Mouse (Mus musculus) brain, embryonic 14.5 days (tissue): Measurements from ENCODE around the gene Nkapl. TPM values are rescaled to one million over a fixed set of nuclear protein-coding genes. Genes with fewer than 3 reads are reported as not detected.

Experiments used
- DNase-seq: peaks from one replicate; pipeline ENCODE4 v3.0.0-alpha.2; 2011; ENCODE audit warnings: low read depth
- CTCF ChIP-seq: fragments of 200-500 bp; IDR thresholded peaks from 2 replicates; pipeline ENCODE4 v1.5.1; 2012; ENCODE audit warnings: inconsistent platforms, mild to moderate bottlenecking, moderate library complexity, borderline replicate concordance; ENCODE audit not compliant: insufficient read depth, insufficient read length; ENCODE audit errors: extremely low read depth
- POLR2A ChIP-seq: fragments of 200-500 bp; IDR thresholded peaks from 2 replicates; pipeline ENCODE4 v1.6.1; 2012; ENCODE audit warnings: mild to moderate bottlenecking, inconsistent platforms, borderline replicate concordance; ENCODE audit not compliant: poor library complexity, insufficient read depth, insufficient read length, severe bottlenecking; ENCODE audit errors: extremely low read depth
- polyA plus RNA-seq: library from polyadenylated mRNA; depleted of rRNA; stranded (reverse); fragments of >200 nt; gene quantifications from 2 replicates; pipeline ENCODE4 v1.2.3, GENCODE M21; 2012

Gene Nkapl
- polyA plus RNA-seq, 1 experiment, result 1.2 TPM

- no peak for DNase-seq
- TF ChIP-seq POLR2A (no peak), CTCF (no peak)
These were observed 12.0 kb downstream of the Nkapl start for GRCm38 (mm10) chr13:21456347-21456746.

- TF ChIP-seq CTCF (no peak), POLR2A (no peak)
- DNase-seq, result no peak
These were observed 14.2 kb downstream of the Nkapl start for GRCm38 (mm10) chr13:21454133-21454532.

GRCm38 (mm10) chr13:21453449-21453848, 14.9 kb downstream of the Nkapl start, which contains the start of gene Zscan26:
Gene Zscan26 (minus strand): TSS chr13:21453730.
- TF ChIP-seq POLR2A (peak; percentile 8; the same call in 1 of the 2 replicates), CTCF (no peak)
- peak; percentile 94 for DNase-seq

DNA sequence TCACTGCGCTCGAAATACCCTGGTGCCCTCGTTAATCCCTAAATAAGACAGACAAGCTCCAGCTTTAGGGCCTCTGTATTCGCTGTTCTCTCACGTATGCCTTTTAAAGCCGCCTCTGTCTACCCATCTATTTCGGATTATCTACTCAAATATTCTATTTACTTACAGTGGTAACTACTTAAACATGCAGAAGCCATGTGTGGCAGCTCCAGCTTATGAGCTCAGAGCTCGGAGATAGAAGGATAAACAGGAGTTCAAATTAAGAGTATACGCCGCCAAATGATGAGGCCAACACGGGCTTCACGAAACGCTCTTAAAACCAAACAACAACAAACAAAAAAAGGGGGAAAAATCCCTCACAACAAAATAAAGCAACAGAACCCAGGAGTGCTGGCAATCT, 15.3 kb downstream of the Nkapl start:
- no peak for TF ChIP-seq CTCF
- no peak for TF ChIP-seq POLR2A
- no peak for DNase-seq

DNA sequence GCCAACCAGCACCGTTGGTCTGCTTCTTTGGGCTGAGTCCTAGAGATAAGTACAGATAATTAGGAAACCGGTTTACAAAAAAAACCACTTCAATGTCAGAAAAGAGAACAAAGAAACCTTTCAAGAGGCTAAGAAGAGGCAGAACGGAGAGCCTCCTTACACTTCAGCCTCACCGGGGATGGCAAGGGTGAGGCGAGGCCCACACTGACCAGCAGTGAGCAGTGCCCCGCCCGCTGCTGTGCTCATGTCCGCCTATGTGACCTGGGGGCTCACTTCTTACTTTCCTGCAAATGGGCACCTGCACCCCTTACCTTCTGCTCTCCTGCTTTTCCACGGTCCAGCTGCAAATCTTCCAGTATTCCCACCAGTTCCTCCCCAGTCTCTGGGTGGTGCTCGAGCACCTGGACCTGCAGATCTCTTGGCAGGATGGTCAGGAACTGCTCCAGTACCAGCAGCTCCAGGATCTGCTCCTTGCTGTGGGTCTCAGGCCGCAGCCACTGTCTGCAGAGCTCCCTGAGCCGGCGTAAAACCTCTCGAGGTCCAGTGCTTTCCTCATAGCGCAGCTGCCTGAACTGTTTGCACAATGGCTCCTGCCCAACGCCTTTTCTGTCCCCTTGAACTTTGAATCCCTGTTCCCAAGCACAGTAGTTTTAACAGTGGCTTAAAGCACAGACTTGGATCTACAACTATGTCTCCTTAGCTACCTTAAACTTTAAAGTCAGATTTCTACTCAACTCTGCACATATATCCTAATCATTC, 20.3 kb downstream of the Nkapl start:
- no peak for TF ChIP-seq CTCF
- TF ChIP-seq POLR2A, result no peak
- no peak for DNase-seq

- DNase-seq, result no peak
- TF ChIP-seq POLR2A (no peak), CTCF (no peak)
These were observed 21.5 kb downstream of the Nkapl start for GRCm38 (mm10) chr13:21446796-21447195.

- no peak for TF ChIP-seq POLR2A
- no peak for DNase-seq
These were observed 27.1 kb downstream of the Nkapl start for GRCm38 (mm10) chr13:21441207-21441572.

DNA sequence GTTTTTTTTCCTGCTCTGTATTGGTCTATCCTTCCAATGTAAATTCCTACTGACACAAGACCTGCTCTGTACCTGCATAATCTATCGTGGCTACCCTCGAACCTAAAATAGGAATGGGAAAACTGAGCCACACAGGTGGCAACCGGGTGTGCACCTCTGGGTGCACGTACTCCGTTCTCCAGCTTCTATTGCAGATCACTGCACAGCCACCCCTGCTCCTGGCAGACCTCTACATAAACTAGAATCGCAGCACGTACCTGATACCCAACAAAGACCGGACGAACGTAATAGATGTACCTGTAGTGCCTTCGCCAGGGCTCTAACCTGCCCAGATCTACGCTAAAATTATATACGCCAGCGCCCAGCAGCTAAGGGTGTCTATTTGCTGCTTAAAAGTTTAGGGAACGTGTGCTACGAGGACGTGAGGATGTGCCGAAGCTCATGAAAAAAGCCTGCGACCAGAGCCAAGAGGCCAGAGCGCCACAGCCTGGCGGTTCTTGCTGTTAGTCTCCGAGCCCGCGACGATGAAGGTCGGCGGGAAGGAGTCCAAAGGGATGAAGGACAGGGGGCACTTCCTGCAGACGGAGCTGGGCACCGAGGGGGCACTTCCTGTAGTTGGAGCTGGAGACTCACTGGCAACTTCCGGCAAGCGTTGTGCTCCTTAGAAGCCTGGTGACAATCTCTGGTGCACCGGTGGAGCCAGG, 27.7 kb downstream of the Nkapl start, which contains the start of gene Pgbd1:
Gene Pgbd1 (minus strand): TSS at position 556 of the 704 bp plus-strand sequence.
- peak; percentile 96 for DNase-seq
- TF ChIP-seq CTCF (peak; percentile 31; the same call in 1 of the 2 replicates), POLR2A (peak; percentile 32; the same call in 1 of the 2 replicates)

GRCm38 (mm10) chr13:21435476-21435875, 32.8 kb downstream of the Nkapl start:
- no peak for DNase-seq
- TF ChIP-seq CTCF, result no peak

DNA sequence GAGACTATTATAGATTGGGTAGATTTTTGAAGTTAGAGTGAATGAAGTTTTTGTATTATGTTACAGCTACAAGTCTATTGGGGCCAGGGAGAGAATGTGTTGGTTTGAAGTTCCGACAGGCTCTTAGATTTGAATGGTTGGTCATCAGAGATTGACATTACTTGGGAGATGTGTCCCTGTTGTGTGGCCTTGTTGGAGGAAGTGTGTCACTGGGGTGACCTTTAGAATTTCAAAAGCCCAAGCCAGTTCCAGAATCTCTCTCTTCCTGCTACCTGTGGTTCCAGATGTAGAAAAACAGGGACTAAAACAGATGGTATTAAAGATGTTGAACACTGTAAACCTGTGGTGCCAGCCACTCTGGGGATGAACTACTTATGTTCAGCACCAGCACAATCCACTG, 40.7 kb downstream of the Nkapl start:
- no peak for TF ChIP-seq CTCF
- TF ChIP-seq POLR2A, result no peak
- DNase-seq, result no peak

GRCm38 (mm10) chr13:21423301-21423700, 45.0 kb downstream of the Nkapl start:
- no peak for DNase-seq

DNA sequence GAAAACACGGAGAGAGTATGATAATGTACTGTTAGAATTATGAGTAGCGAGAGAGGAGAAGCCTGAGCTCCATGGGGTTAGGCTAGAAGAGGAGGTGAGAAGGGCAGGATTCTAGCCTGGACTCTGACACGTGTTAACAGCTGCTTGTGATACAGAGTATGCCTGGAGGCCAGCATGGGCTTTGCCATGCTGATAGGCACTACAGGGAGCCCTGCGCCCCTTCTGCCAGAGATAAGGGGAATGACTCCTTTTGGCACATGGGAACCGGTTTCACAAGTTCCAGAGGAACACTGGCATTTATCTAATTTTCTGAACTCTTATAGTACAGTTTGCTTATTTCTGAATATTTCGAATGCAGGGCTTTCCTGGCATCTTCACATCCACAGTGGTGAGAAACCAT, 49.4 kb downstream of the Nkapl start:
- TF ChIP-seq POLR2A (no peak), CTCF (no peak)
- no peak for DNase-seq

More at GRCm38 (mm10) chr13:21423301-21423700, 45.0 kb downstream of the Nkapl start:
- no peak for TF ChIP-seq POLR2A
- no peak for TF ChIP-seq CTCF
